Mouse (Mus musculus) R1 (cell line): ENCODE data around the gene Kcnt2.
A peak's percentile ranks its signal among the peaks of the same experiment; 100 is the strongest.

Experiments
- DNase-seq: peaks from one replicate; pipeline ENCODE4 v3.0.0-alpha.2; 2018; ENCODE audit warnings: low read depth, low spot score

Gene Kcnt2

DNA sequence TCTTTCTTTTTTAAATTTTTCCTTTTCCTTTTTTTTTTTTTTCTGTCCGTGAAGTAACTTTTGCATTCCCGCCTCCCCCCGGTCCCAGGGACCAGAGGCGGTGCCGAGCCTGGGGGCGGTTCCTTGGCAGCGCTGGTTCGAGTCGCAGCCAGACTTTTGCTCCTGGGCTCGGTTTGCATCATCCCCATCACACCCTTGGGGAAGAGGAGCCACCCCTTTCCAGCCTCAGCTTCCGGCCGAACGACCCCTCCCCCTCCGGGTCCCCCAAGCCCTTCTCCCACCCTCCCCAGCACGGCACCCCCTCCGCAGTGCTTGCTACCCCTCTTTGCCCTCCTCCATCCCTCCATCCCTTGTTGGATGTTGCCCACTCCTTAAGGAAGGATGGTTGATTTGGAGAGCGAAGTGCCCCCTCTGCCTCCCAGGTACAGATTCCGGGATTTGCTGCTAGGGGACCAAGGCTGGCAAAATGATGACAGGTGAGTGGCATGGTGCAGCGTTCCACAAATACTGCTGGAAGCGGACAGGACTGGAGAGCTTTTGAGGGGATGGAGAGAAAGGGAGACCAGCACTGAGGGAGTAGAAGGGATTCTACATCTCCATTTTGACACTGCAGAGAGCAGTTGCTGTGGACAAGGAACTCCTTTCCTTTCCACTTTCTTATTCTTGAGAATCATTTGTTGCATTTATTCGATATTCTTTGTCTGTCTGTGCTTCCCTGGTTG, at the start of gene Kcnt2:
TSS of gene Kcnt2 (plus strand) at position 283 of the 722 bp plus-strand sequence.
- DNase-seq = peak; percentile 72

GRCm38 (mm10) chr1:140205329-140205728, 40.6 kb upstream of the Kcnt2 start:
- peak; percentile 35 for DNase-seq

DNA sequence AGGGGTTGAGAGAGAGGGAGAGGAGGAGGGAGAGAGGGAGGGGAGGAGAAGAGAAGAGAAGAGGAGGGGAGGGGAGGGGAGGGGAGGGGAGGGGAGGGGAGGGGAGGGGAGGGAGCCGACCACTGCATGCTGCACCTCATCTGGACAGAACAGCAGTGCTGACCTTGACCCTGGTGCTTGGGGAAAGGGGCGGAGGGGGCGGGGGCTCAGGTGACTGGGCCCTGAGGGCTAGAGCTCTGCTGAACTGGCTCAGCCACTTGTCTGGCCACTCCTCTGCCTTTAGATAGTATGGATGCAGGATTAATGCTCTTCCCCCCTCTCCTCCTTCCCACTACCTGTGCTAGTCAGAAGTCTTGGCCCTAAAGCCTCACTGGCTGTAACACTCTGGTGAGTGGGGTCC, 20.7 kb upstream of the Kcnt2 start:
- DNase-seq = peak; percentile 23

DNA sequence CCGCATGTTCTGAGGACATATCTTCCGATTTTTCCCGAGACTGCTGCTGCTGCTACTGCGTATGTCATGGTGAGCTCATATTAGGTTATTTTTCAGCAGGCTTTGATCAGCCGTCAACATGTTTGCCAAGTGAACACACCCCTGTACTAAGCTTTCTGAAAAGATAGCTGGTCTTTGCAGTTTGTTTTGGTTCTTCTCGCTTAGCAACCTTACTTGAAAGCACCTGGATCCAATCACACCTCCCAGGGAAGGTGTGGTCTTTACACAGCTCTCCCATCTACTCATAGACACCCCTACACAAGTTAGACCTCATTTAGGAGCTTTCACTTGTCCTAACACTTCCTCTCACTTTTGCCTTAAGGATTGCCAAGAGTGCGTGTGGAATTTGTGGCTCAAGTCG, 19.3 kb upstream of the Kcnt2 start:
- no peak for DNase-seq

GRCm38 (mm10) chr1:140245465-140245864, 493 bp upstream of the Kcnt2 start:
- peak; percentile 92 for DNase-seq

DNA sequence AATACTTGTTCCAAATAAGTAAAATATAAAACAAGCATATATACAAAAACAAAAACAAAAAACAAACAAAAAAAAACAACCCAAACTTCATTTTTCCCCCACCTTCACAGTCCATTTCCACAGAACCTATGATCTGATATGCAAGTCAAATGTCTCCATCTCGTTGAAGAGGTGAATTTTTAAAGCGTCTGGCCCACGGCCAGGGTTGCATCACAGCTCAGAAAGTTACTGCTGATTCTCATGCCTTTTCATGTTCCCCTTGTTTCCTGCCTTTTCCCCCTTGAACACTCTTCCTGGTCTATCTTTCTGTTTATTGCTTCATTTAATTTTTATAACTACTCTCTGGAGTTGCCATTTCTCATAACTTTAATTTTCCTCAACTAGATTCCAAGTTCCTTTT, 18.7 kb downstream of the Kcnt2 start:
- no peak for DNase-seq

DNA sequence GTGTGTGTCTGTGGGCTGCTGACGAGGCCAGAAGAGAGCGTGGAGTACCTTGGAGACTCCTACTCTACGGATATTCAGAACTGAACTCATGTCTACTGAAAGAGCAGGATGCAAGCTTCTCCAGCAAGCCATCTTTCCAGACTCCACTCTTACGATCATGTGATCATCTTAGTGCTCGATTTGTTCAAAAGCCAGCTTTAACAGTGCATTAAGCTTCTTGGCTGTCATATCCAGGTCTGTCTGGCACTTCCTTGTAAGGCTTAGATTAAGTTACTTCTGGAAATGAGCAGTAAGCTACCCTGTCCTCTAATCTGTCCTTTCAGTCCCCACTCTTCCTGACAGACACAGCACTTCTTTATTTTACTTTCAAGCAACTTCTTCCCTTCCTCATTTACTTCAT, 20.1 kb downstream of the Kcnt2 start:
- DNase-seq = no peak

DNA sequence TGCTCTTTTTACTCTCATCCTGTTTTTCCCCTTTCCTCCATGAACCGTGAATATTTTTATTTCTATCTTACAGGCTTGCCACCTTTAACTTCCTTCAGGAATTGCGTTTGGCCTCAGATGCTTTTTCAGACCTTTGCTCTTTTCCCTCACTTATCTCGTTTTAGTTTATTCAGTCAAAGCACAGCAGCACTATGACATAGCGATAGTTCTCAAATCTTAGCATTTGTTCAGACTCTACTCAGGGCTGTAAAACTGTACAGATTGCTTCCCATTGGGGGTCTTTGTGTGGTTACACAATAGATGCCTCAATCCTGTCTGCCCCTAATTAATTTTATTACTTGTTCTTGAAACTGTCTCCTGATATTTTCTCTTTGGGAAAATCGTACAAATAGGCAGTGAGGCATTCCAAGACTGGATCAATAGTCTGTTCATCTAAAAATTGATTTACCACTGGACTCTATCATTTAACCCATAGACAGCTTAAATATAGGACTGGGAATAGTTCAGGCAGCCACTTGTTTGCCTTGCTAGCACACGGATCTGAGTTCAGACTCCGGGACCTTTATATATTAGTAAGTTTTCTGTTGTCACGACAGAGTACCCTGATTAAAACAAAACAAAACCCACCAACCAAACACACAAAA, 20.8 kb downstream of the Kcnt2 start:
- no peak for DNase-seq

DNA sequence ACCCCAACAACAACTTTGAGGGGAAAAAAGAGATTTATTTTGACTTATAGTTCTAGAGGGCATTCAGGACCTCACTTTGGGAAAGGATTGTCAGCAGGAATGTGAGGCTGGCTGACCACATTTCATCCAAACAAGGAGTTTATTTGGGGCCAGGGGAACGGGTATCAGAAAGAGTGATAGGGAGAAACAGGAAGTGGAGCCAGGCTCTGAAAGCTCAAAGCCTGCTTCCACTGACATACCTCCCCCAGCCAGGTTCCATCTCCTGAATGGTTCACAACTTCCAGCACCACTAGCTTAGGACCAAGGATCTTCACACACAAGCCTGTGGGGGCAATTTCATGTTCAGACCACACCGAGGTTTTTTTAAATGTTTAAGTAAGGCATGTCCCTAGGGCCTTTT, 21.3 kb downstream of the Kcnt2 start:
- DNase-seq = no peak

DNA sequence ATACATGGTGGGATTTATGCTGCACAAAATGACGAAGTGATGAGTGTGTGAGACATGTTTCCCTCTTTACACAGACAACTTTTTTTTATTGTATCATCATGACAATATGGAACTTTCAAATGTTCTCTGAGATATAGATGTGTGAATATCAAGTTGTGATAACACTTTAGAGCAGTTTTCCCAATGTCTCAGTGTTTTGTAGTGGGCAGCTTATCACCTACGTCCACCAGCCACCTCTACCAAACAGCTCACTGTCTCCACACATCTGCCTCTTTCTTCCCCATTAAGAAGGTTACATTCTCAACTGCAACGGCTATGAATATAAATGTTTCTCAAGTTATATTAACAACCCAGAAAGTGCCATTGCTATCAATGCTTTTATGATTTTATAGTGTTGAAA, 27.7 kb downstream of the Kcnt2 start:
- DNase-seq = no peak

- DNase-seq = no peak
Measured at GRCm38 (mm10) chr1:140275813-140276212, 29.9 kb downstream of the Kcnt2 start.

- DNase-seq = no peak
Measured at GRCm38 (mm10) chr1:140293140-140293539, 47.2 kb downstream of the Kcnt2 start.

DNA sequence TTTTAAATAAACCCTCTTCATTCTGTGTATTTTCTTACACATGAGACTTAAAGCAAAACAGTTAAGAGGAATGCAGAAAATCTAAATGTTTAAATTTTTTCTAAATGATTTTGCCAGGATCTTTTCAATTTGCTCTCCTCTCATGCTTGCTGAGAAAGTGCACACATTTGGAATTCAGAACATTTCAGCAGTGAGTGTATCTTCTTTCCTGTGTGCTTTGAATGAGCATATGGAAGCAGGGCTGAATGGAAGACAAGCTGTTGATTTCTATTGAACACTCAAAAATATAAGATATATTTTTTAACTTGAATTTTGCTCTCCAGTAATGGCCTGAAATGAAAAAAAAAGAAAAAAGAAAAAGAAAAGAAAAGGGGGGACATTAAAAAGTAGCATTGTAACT, 49.5 kb downstream of the Kcnt2 start:
- DNase-seq = no peak

DNA sequence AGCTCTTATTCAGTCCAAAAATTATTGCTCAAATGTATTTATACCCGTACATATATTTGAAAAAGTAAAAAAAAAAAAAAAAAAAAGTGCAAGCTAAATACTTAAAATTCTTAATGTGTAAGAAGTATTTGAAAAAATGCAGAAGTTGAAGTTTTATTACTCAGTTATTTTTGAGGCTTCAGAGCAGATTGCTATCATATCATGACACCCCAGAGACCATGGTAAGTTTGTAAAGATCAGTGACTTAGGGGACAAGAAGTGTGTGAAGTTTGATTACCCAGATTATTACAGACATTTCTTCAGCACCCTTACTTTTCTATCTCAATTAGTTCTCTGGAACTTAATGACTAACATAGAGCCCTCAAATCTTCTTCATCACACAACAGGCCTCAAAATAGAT, 58.3 kb downstream of the Kcnt2 start:
- DNase-seq = no peak

DNA sequence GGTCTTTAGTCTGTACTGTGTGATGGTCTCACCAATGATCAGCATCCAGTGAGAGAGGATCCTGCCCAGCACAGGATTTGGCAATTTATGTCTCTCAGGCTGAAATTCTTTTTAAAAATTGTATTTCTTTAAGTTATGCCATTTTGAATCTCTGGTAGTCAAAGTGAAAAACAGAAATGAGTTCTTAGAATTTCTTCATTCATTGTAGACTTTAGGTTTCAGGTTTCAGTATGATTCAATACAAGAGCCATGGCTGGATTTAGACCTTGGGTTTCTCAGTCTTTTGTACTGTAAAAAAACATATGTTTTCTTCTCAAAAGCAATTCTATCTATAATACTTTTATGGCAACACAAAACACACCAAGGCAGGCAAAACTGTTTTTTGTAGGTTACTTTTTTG, 59.4 kb downstream of the Kcnt2 start:
- DNase-seq = no peak

- DNase-seq = no peak
Measured at GRCm38 (mm10) chr1:140306339-140306738, 60.4 kb downstream of the Kcnt2 start.

GRCm38 (mm10) chr1:140310739-140311138, 64.8 kb downstream of the Kcnt2 start:
- no peak for DNase-seq

DNA sequence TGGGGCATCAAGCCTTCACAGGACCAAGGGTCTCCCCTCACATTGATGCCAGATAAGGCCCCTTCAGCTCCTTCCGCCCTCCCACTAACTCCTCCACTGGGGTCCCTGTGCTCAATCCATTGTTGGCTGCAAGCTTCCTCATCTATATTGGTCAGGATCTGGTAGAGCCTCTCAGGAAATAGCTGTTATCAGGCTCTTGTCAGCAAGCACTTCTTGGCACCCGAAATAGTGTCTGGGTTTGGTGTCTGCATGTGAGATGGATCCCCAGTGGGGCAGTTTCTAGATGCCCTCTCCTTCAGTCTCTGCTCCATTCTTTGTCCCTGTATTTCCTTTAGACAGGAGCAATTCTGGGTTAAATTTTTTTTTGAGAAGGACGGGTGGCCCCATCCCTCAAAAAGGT, 79.1 kb downstream of the Kcnt2 start:
- no peak for DNase-seq

DNA sequence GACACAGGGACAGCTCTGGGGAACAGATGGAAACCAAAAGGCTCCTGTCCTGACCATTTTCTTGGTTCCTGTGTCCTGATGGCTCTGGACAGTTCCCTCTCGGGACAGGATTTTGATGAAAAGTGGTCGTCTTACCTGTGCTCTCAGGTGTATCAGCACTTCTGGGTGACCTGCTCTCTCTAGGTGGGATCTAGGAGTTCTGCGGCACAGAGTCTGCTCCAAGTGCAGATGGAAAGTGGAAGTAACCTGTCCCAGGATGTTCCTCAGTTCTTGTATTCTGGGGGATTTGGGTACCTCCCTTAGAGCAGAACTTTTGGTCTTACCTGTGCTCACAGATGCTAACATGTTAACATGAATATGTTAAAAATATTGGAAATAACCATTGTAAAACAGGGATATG, 80.8 kb downstream of the Kcnt2 start:
- no peak for DNase-seq

GRCm38 (mm10) chr1:140333702-140334101, 87.7 kb downstream of the Kcnt2 start:
- no peak for DNase-seq

DNA sequence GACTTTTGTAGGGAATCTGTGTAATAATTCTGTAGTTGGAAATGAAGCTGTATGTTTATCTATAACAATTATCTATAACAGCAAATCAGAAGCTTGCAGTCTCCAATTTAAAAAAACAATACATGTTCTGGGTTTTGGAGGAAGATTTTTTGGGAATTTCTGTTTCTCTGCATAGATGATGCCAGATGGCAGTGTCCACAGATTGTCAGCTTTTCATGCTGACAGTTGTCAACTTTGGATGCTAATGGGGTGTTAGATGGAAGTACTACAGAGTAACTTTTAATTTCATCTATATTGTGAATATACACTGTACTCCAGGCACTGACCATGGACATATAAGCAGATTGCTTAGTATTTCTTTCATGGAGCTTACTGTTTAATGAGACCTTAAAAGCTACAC, 92.5 kb downstream of the Kcnt2 start:
- DNase-seq = no peak

- DNase-seq = no peak
Measured at GRCm38 (mm10) chr1:140339368-140339767, 93.4 kb downstream of the Kcnt2 start.

GRCm38 (mm10) chr1:140364787-140365186, 118.8 kb downstream of the Kcnt2 start:
- DNase-seq = no peak

- no peak for DNase-seq
Measured at GRCm38 (mm10) chr1:140373532-140373931, 127.6 kb downstream of the Kcnt2 start.
